Mouse (Mus musculus) cerebellum, adult 2 months (tissue): Measurements from ENCODE around the gene D030056L22Rik. TPM values are rescaled to one million over a fixed set of nuclear protein-coding genes. Genes with fewer than 3 reads are reported as not detected.

Source experiments
- DNase-seq, 2 experiments: peaks; one replicate each; pipeline ENCODE4 v3.0.0; 2021
- H3K27ac ChIP-seq: fragments of 200-500 bp; 2 replicates; pipeline ENCODE4 v1.5.1; 2012; ENCODE audit warnings: low read length, control low read depth, inconsistent platforms; ENCODE audit not compliant: insufficient read depth
- H3K27me3 ChIP-seq: fragments of 200-500 bp; 2 replicates; pipeline ENCODE4 v1.6.1; 2012; ENCODE audit warnings: inconsistent platforms, mild to moderate bottlenecking, low read length, moderate library complexity; ENCODE audit not compliant: control insufficient read depth, insufficient read depth
- H3K4me1 ChIP-seq: fragments of 200-500 bp; 2 replicates; pipeline ENCODE4 v1.6.1; 2011; ENCODE audit warnings: low read length; ENCODE audit not compliant: control insufficient read depth, insufficient read depth
- H3K4me3 ChIP-seq: fragments of 200-500 bp; replicated peaks from 2 replicates; pipeline ENCODE3; 2011; ENCODE audit warnings: mild to moderate bottlenecking, low read depth, low read length, control low read depth; ENCODE audit not compliant: insufficient read depth
- CTCF ChIP-seq: fragments of 200-500 bp; IDR thresholded peaks from 2 replicates; pipeline ENCODE4 v1.5.1; 2011; ENCODE audit warnings: low read depth, mild to moderate bottlenecking, control low read depth, low read length, moderate library complexity, borderline replicate concordance; ENCODE audit not compliant: insufficient read depth
- POLR2A ChIP-seq: fragments of 200-500 bp; IDR thresholded peaks from 2 replicates; pipeline ENCODE4 v1.6.1; 2011; ENCODE audit warnings: low read length, control low read depth, borderline replicate concordance; ENCODE audit not compliant: insufficient read depth
- WGBS: fragments of 180-500 bp; shearing (Covaris S2); methylation state at CpG from one replicate; pipeline ENCODE4 v1.1.7; 2018; 5-methylcytosine and 5-hydroxymethylcytosine counted together
- polyA plus RNA-seq: library from polyadenylated mRNA; depleted of rRNA; stranded (reverse); fragments of >200 nt; gene quantifications from 2 replicates; pipeline ENCODE4 v1.2.3, GENCODE M21; 2012

The D030056L22Rik gene
- polyA plus RNA-seq, 1 experiment, result 28.8 TPM

DNA sequence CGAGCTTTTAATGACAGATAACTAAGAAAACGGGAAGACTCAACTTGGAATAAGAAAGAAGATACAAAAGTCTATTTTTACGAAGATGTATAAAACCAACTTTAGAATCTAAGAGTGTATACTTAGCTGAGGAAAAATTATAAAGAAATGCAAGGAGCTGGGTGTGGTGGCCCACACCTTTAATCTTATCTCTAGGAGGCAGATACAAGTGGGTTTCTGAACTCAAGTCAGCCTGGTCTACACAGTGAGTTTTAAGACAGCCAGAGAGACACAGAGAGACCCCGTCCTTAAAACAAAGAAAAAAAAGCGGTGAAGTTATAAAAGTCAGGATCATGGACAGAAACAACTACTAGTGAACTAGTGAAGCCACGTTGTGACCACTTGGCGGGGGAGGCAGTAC lies 26.2 kb downstream of the D030056L22Rik start:
- Histone ChIP-seq H3K4me1 (no peaks in the 10 kb centered on the region), H3K27ac (no peak overlapping the region), H3K4me3 (no peak overlapping the region), H3K27me3 (no peaks in the 10 kb centered on the region)
- WGBS, result 84% methylated on average over 7 of the region's 7 CpGs
- TF ChIP-seq CTCF (no peak), POLR2A (no peak)
- no peak for DNase-seq

DNA sequence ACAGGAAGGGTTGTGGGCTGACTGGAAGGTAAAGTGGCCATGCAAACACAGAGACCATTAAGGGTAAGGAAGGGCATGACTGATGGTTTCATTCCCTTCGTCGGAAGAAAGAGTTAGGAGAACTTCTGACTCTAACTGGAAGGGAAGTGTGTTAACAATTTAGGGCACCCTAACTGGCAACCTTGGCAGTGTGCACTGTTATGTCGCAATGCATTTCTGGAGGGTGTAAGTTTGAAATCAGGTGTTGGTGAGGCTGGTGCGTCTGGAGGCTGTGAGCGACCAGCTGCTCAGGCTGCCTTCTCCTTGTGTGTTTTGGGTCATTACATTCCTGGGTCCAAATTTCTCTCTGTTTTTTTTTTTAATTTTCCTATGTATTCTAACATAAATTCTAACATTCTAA lies 31.0 kb downstream of the D030056L22Rik start:
- no peak overlapping the region for H3K4me3 ChIP-seq
- WGBS, result 88% methylated on average over 5 of the region's 5 CpGs
- TF ChIP-seq CTCF, result no peak
- TF ChIP-seq POLR2A, result no peak
- no peak overlapping the region for H3K27ac ChIP-seq
- DNase-seq, result no peak
- no peaks in the 10 kb centered on the region for H3K4me1 ChIP-seq
- H3K27me3 ChIP-seq, result no peaks in the 10 kb centered on the region

DNA sequence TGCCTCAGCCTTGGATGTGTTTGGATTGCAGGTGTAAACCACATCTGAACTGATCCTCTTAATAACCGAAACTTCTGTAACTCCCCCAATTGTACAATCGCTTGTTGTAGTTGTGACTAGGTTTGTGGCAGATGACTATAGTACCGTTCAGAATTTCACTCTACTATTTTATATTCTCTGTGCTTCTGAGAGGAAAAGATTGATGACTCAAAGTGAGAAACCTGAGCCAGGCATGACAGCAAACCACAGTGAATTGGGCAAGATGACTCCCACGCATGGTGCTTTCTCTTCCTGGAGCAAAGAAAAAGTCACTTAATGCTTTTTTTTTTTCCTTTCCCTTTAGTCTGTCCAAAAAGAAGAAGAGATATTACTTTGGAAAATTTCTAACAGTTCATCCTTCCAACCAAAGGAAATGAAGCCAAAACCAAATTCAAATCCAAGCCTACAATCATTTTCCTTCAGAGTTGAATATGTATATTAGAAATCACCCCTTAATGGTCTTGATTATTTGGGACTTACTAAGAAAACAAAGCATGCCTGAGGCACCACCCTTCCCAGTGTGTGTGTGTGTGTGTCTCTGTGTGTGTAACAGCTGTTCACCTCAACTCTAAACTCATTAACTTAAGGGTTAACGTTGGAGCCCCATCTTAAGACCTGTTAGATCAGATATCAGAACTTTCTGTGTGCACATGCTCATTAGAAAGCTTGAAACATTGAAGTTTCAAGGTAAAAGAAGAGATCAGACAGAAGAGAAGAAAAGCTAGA lies 33.8 kb downstream of the D030056L22Rik start:
- H3K4me1 ChIP-seq, result no peaks in the 10 kb centered on the region; the same call in 1 of the 2 replicates
- no peaks in the 10 kb centered on the region for H3K27me3 ChIP-seq
- 92% methylated on average over 5 of the region's 5 CpGs for WGBS
- no peak overlapping the region for H3K4me3 ChIP-seq
- TF ChIP-seq POLR2A (no peak), CTCF (no peak)
- no peak for DNase-seq
- H3K27ac ChIP-seq, result no peak overlapping the region

DNA sequence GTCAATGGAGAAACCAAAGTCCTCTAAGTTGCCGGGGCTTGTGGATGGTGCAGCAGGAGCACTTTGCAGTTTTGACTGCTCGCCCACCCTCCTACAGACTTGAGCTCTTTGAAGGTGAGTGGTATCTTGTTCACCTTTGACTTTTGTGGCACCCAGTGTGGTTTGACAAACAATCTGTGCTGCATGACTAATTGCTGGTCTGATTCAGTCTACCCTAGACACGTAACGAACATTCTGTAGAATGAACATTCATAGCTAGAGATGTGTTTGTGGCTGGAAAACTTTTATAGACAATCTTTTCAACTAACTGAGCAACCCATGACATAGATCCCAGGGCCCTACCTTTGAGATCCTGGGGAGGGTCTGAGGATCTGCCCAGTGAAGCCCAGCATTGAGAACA lies 34.4 kb downstream of the D030056L22Rik start:
- Histone ChIP-seq H3K27me3 (no peaks in the 10 kb centered on the region), H3K4me3 (no peak overlapping the region), H3K4me1 (no peaks in the 10 kb centered on the region; the same call in 1 of the 2 replicates), H3K27ac (no peak overlapping the region)
- DNase-seq, result no peak
- 92% methylated on average over 4 of the region's 4 CpGs for WGBS
- no peak for TF ChIP-seq POLR2A
- TF ChIP-seq CTCF, result no peak

DNA sequence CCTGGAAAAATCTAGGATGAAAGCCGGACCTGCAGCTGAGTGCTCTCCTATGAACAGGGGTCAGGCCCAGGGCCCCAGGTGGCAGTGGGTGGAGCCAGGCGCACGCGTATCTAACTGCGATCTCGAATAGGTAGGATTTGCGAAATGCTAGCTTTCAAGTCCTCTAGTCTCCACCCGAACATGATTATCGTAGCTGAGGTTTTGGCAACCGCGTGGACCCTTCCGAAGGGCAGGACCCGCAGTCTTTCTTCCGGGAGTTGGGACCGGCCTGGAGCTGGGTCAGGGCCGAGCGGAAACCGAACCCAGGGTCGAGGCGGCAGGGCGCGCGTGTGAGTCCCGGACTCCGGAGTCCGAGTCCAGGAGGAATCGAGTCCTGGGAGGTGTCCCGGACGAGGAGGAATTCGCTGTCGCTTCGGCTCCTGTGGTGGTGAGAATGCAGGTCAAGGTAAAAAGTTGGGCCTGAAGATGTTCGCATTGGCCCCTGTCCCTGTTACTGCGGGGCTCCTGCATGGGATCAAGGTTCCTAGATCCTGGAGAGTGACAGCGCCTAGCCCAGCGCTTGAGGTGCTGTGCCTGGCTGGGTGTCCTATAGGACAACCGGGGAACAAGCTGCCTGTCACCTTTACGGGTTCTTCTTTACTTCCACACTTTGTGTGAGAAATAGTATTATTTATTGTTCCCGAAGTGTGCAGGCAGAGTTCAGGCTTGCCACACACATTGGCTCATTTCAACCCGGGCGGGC lies 36.8 kb downstream of the D030056L22Rik start, which contains the start of gene Trpm6:
Gene Trpm6 (plus strand): TSS at position 386 of the 742 bp plus-strand sequence.
- 8% methylated on average over 41 of the region's 41 CpGs for WGBS
- Histone ChIP-seq H3K4me3 (no peak within 1 kb of the TSS), H3K4me1 (no peaks in the 10 kb centered on the region; the same call in 1 of the 2 replicates), H3K27ac (no peak within 1 kb of the TSS), H3K27me3 (no peaks in the 10 kb centered on the region)
- DNase-seq, result no peak
- TF ChIP-seq POLR2A, result no peak
- no peak for TF ChIP-seq CTCF

DNA sequence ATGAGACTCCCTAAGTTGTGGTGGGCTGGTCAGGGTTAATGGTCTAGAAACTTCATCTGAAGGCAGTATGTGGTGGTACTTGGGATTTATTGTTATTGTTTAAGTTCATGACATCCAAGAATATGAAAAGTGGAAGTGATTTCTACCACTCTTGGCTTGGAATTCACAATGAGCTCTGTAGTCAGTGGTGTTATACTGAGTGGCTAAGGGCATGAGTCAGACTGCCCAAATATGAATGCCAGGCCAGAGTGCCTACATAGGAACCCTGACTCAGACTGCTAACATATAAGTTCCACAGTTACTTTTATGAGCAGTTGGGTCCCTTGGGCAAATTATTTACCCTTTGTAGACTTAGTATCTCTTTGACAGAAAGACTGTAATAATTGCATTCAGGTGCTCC lies 44.2 kb downstream of the D030056L22Rik start:
- no peak overlapping the region for H3K27ac ChIP-seq
- H3K27me3 ChIP-seq, result no peaks in the 10 kb centered on the region
- no peak overlapping the region for H3K4me3 ChIP-seq
- no peaks in the 10 kb centered on the region for H3K4me1 ChIP-seq
- DNase-seq, result no peak
- TF ChIP-seq POLR2A (no peak), CTCF (no peak)

GRCm38 (mm10) chr19:18757706-18758105 lies 44.7 kb downstream of the D030056L22Rik start:
- TF ChIP-seq POLR2A (no peak), CTCF (no peak)
- no peak overlapping the region for H3K27ac ChIP-seq
- no peaks in the 10 kb centered on the region for H3K4me1 ChIP-seq
- no peaks in the 10 kb centered on the region for H3K27me3 ChIP-seq
- H3K4me3 ChIP-seq, result no peak overlapping the region
- 51% methylated on average over 4 of the region's 4 CpGs for WGBS
- no peak for DNase-seq

- no peaks in the 10 kb centered on the region for H3K27me3 ChIP-seq
- no peak for DNase-seq
- TF ChIP-seq POLR2A (no peak), CTCF (no peak)
- no peaks in the 10 kb centered on the region for H3K4me1 ChIP-seq
- 49% methylated on average over 6 of the region's 6 CpGs for WGBS
- no peak overlapping the region for H3K27ac ChIP-seq
- H3K4me3 ChIP-seq, result no peak overlapping the region
Measured at GRCm38 (mm10) chr19:18758269-18758668, 45.3 kb downstream of the D030056L22Rik start.
